Mouse (Mus musculus): ENCODE measurements around the gene Acaa1a.

The Acaa1a gene

DNA sequence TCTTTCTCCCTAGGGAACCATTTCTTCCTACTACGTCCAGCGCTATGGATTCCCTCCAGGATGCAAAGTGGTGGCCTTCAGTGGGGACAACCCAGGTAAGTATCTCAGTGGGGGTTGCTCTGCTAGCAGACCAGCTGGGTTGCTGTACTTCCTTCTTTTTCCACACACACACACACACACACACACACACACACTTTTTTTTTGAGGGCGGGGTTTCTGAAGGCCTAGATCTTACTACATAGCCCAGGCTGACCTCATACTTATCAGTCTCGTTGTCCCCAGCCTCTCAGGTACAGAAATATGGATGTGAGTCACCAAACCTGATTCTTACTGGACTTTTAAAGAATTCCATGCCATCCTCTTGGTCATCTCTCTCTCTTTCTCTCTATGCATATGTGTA lies 38.8 kb downstream of the Acaa1a start:
- DNase-seq (ENCODE audit: inconsistent age in 2 of 2, low spot score in 1 of 2), result no peak

DNA sequence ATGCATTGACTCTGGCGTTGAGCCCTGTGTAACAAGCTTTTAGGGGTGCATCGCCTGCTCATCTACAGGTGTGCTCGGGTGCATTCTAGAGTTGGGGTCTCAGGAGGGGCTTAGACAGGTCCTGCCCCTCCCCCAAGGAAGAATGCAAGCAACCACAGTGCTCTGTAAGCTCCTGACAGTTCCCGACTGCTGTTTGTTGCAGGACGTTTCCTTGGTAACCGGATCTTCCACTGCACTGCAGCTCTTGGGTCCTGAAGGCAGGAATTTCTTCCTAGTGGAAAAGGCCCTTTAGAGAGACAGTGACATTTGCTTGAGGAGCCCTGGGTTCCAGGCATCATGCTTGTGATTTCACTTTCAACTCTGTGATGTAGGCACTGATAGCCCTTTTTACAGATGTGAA lies 43.1 kb downstream of the Acaa1a start:
- no peak for DNase-seq (ENCODE audit: inconsistent age in 2 of 2, low spot score in 1 of 2)

DNA sequence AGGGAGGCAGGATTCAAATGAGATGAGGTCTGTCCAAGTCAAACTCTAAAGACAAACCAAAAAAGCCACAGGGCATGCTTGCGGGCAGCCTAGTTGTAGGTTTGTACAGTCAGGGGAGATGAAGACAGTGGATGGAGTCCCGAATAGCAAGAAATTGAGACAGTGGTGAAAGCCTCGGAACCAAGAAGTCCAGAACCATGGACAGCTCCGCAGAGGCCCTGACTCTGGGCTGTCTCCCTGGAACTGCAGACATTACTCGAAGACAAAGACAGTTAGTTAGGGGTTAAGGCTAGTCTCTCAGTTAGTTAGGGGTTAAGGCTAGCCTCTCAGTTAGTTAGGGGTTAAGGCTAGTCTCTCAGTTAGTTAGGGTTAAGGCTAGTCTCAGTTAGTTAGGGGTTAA lies 49.5 kb downstream of the Acaa1a start:
- DNase-seq (ENCODE audit: inconsistent age in 2 of 2, low spot score in 1 of 2), result peak in 1 of 2 experiments; percentile 47

DNA sequence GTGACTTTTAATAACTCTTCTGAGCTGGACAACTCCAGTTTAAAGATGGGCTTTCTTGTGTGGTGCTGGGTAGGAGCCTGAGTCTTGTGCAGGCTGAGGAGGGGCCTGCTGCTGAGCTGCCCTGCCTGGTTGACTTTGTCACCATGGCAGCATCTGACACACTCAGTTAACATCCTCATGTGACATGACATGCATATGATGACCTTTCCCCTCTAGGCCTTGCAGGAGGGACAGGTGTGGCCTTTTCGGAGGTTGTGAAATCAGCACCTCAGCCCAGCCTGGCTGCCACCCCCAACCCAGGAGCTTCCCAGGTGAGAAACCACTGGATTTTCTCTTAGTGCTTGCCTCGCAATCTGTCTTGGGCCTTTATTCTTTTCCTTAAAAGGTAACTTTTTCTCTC lies 50.7 kb downstream of the Acaa1a start:
- no peak for DNase-seq (ENCODE audit: inconsistent age in 2 of 2, low spot score in 1 of 2)

DNA sequence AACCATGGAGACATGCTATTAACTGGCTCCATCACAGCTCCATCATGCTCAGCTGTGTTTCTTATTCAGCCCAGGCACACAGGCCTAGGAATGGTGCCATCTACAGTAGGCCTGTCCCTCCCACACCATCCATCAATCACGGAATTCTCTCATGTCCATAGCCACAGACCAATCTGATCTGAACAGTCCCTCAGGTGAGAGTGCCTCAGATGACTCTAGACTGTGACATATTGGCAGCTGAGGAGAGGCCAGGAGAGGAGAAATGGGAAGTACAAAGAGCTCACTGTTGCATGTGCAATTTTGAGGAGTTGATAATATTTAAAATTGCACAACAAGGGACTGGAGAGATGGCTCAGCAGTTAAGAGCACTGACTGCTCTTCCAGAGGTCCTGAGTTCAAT lies 55.3 kb downstream of the Acaa1a start:
- DNase-seq (ENCODE audit: inconsistent age in 2 of 2, low spot score in 1 of 2), result no peak

Data from adrenal gland, adult (tissue).